Mouse (Mus musculus) intestine, embryonic 16.5 days (tissue): ENCODE data around the gene Klc1. TPM values are rescaled to one million over a fixed set of nuclear protein-coding genes. Genes with fewer than 3 reads are reported as not detected.

Experiments used
- ATAC-seq: fragments of 200-750 bp; cut with Nextera tagmentation; 2 replicates; pipeline ENCODE4 v1.8.0; 2017; ENCODE audit warnings: moderate TSS enrichment, moderate library complexity
- H3K27ac ChIP-seq: fragments of 300-500 bp; sonication (generic); 2 replicates; pipeline ENCODE4 v1.5.1; 2014; ENCODE audit warnings: mild to moderate bottlenecking, low read length
- H3K27me3 ChIP-seq: fragments of 300-500 bp; sonication (generic); replicated peaks from 2 replicates; pipeline ENCODE4 v1.6.1; 2014; ENCODE audit warnings: low read length, control low read depth, mixed read lengths; ENCODE audit not compliant: control insufficient read depth, insufficient read depth
- H3K36me3 ChIP-seq: fragments of 300-500 bp; sonication (generic); 2 replicates; pipeline ENCODE4 v1.6.1; 2014; ENCODE audit warnings: low read length, control low read depth; ENCODE audit not compliant: control insufficient read depth, insufficient read depth
- H3K4me1 ChIP-seq: fragments of 300-500 bp; sonication (generic); 2 replicates; pipeline ENCODE4 v1.6.1; 2014; ENCODE audit warnings: low read length, control low read depth, mixed read lengths; ENCODE audit not compliant: control insufficient read depth, insufficient read depth
- H3K4me2 ChIP-seq: fragments of 300-500 bp; sonication (generic); 2 replicates; pipeline ENCODE4 v1.6.1; 2014; ENCODE audit warnings: low read depth, low read length, control low read depth
- H3K4me3 ChIP-seq: fragments of 300-500 bp; sonication (generic); 2 replicates; pipeline ENCODE4 v1.5.1; 2014; ENCODE audit warnings: mild to moderate bottlenecking, low read length
- H3K9ac ChIP-seq: fragments of 300-500 bp; sonication (generic); 2 replicates; pipeline ENCODE4 v1.6.1; 2014; ENCODE audit warnings: low read depth, low read length
- H3K9me3 ChIP-seq: fragments of 300-500 bp; sonication (generic); 2 replicates; pipeline ENCODE4 v1.6.1; 2016; ENCODE audit warnings: low read length, control low read depth; ENCODE audit not compliant: control insufficient read depth
- WGBS: fragments of 180-500 bp; shearing (Covaris S2); extraction: QIAGEN DNeasy Blood & Tissue Kit; methylation state at CpG from one replicate; pipeline ENCODE4 v1.1.7; 2014; 5-methylcytosine and 5-hydroxymethylcytosine counted together
- polyA plus RNA-seq: library from polyadenylated mRNA; unstranded; fragments of >200 nt; fragmentation: Nextera tagmentation; extraction: Ambion mirVana; gene quantifications from 2 replicates; pipeline ENCODE4 v1.2.1, GENCODE M21; 2015

Gene Klc1
- polyA plus RNA-seq, 1 experiment from 2014 or later = 83.4 TPM

- Histone ChIP-seq H3K4me2 (peak overlapping the region; percentile 90), H3K9me3 (no peaks in the 10 kb centered on the region), H3K36me3 (no peaks in the 10 kb centered on the region), H3K9ac (peak overlapping the region; percentile 72), H3K27me3 (no peaks in the 10 kb centered on the region), H3K4me3 (peak overlapping the region; percentile 65), H3K4me1 (peaks cover 48% of the 10 kb centered on the region), H3K27ac (peak overlapping the region; percentile 46; the same call in 1 of the 2 replicates)
- WGBS = 3% methylated on average over 27 of the region's 27 CpGs
- no peak for ATAC-seq
Measured at GRCm38 (mm10) chr12:111813111-111813765, 54.6 kb downstream of the Klc1 start.

- no peaks in the 10 kb centered on the region for H3K9me3 ChIP-seq
- peak within 1 kb of the TSS; percentile 90 for H3K9ac ChIP-seq
- H3K4me1 ChIP-seq = peaks cover 54% of the 10 kb centered on the region
- peak; percentile 94 for ATAC-seq
- no peaks in the 10 kb centered on the region for H3K27me3 ChIP-seq
- H3K4me2 ChIP-seq = peak within 1 kb of the TSS; percentile 90
- under 1% methylated on average over 81 of the region's 87 CpGs for WGBS
- peak within 1 kb of the TSS; percentile 97 for H3K27ac ChIP-seq
- H3K36me3 ChIP-seq = no peaks in the 10 kb centered on the region
- H3K4me3 ChIP-seq = peak within 1 kb of the TSS; percentile 93
Measured at GRCm38 (mm10) chr12:111813766-111814617, 55.3 kb downstream of the Klc1 start, which contains the start of the genes Xrcc3 and Zfyve21. Gene Xrcc3 (minus strand): TSS chr12:111813873. Gene Zfyve21 (plus strand): TSS chr12:111814170.

- peak overlapping the region; percentile 93 for H3K4me3 ChIP-seq
- H3K4me2 ChIP-seq = peak overlapping the region; percentile 72
- no peaks in the 10 kb centered on the region for H3K27me3 ChIP-seq
- ATAC-seq = peak; percentile 30
- H3K36me3 ChIP-seq = no peaks in the 10 kb centered on the region
- 21% methylated on average over 19 of the region's 19 CpGs for WGBS
- peak overlapping the region; percentile 90 for H3K9ac ChIP-seq
- H3K4me1 ChIP-seq = peaks cover 54% of the 10 kb centered on the region
- peak overlapping the region; percentile 97 for H3K27ac ChIP-seq
- H3K9me3 ChIP-seq = no peaks in the 10 kb centered on the region
Measured at GRCm38 (mm10) chr12:111814769-111815762, 56.4 kb downstream of the Klc1 start.

GRCm38 (mm10) chr12:111816528-111816927 lies 57.9 kb downstream of the Klc1 start:
- 42% methylated on average over 13 of the region's 13 CpGs for WGBS
- ATAC-seq = no peak
- Histone ChIP-seq H3K9ac (peak overlapping the region; percentile 90), H3K36me3 (peaks cover 3% of the 10 kb centered on the region; the same call in 1 of the 2 replicates), H3K4me3 (peak overlapping the region; percentile 93), H3K27ac (peak overlapping the region; percentile 97), H3K4me1 (peaks cover 62% of the 10 kb centered on the region), H3K4me2 (peak overlapping the region; percentile 72), H3K27me3 (no peaks in the 10 kb centered on the region), H3K9me3 (no peaks in the 10 kb centered on the region)

GRCm38 (mm10) chr12:111816967-111817366 lies 58.3 kb downstream of the Klc1 start:
- Histone ChIP-seq H3K36me3 (peaks cover 3% of the 10 kb centered on the region; the same call in 1 of the 2 replicates), H3K4me3 (peak overlapping the region; percentile 93), H3K27ac (peak overlapping the region; percentile 97), H3K9ac (peak overlapping the region; percentile 90), H3K27me3 (no peaks in the 10 kb centered on the region), H3K4me2 (peak overlapping the region; percentile 72), H3K4me1 (peaks cover 63% of the 10 kb centered on the region), H3K9me3 (no peaks in the 10 kb centered on the region)
- WGBS = 48% methylated on average over 9 of the region's 9 CpGs
- ATAC-seq = peak; percentile 32

GRCm38 (mm10) chr12:111817991-111818390 lies 59.3 kb downstream of the Klc1 start:
- 62% methylated on average over 8 of the region's 8 CpGs for WGBS
- no peak for ATAC-seq
- Histone ChIP-seq H3K4me2 (peak overlapping the region; percentile 17), H3K36me3 (peaks cover 6% of the 10 kb centered on the region; the same call in 1 of the 2 replicates), H3K9me3 (no peaks in the 10 kb centered on the region), H3K4me1 (peaks cover 62% of the 10 kb centered on the region), H3K9ac (peak overlapping the region; percentile 30; the same call in 1 of the 2 replicates), H3K27ac (peak overlapping the region; percentile 97), H3K27me3 (no peaks in the 10 kb centered on the region), H3K4me3 (peak overlapping the region; percentile 19; the same call in 1 of the 2 replicates)

GRCm38 (mm10) chr12:111819936-111820335 lies 61.3 kb downstream of the Klc1 start:
- peak overlapping the region; percentile 79; the same call in 1 of the 2 replicates for H3K27ac ChIP-seq
- H3K9me3 ChIP-seq = no peaks in the 10 kb centered on the region
- 58% methylated on average over 8 of the region's 8 CpGs for WGBS
- H3K9ac ChIP-seq = peak overlapping the region; percentile 44
- no peak for ATAC-seq
- H3K36me3 ChIP-seq = peaks cover 18% of the 10 kb centered on the region
- H3K4me3 ChIP-seq = no peak overlapping the region
- no peaks in the 10 kb centered on the region for H3K27me3 ChIP-seq
- peaks cover 57% of the 10 kb centered on the region for H3K4me1 ChIP-seq
- peak overlapping the region; percentile 17; the same call in 1 of the 2 replicates for H3K4me2 ChIP-seq

- Histone ChIP-seq H3K27me3 (no peaks in the 10 kb centered on the region), H3K27ac (peak overlapping the region; percentile 79), H3K4me2 (no peak overlapping the region), H3K4me3 (no peak overlapping the region), H3K9me3 (no peaks in the 10 kb centered on the region), H3K4me1 (peaks cover 50% of the 10 kb centered on the region), H3K9ac (0 out of 2 replicates have a peak overlapping the region, but pooled peaks have one; percentile 3), H3K36me3 (peaks cover 22% of the 10 kb centered on the region)
- no peak for ATAC-seq
- WGBS = 45% methylated on average over 7 of the region's 7 CpGs
Measured at GRCm38 (mm10) chr12:111820708-111821107, 62.1 kb downstream of the Klc1 start.
